Mouse (Mus musculus) right cerebral cortex, postnatal 10 days (tissue): ENCODE results near the gene Prrt1.

Experiments used
- DNase-seq, 2 experiments: peaks; one replicate each; pipeline ENCODE4 v3.0.0; 2021; ENCODE audit warnings: low spot score in 2 of 2

Gene Prrt1

GRCm38 (mm10) chr17:34649106-34649864 is 20.0 kb downstream of the Prrt1 start:
- no peak for DNase-seq

- DNase-seq = no peak
Observed at GRCm38 (mm10) chr17:34650781-34651180, 21.4 kb downstream of the Prrt1 start.

- no peak for DNase-seq
Observed at GRCm38 (mm10) chr17:34651507-34652221, 22.3 kb downstream of the Prrt1 start.

- no peak for DNase-seq
Observed at GRCm38 (mm10) chr17:34652546-34652945, 23.2 kb downstream of the Prrt1 start.

- DNase-seq = no peak
Observed at GRCm38 (mm10) chr17:34652985-34653384, 23.7 kb downstream of the Prrt1 start.

- DNase-seq = peak in 1 of 2 experiments; percentile 76
Observed at GRCm38 (mm10) chr17:34653746-34654285, 24.5 kb downstream of the Prrt1 start.

GRCm38 (mm10) chr17:34654392-34654791 is 25.1 kb downstream of the Prrt1 start:
- DNase-seq = no peak

- no peak for DNase-seq
Observed at GRCm38 (mm10) chr17:34655160-34655559, 25.8 kb downstream of the Prrt1 start.

- DNase-seq = peak; percentile 76 to 81
Observed at GRCm38 (mm10) chr17:34655581-34655991, 26.3 kb downstream of the Prrt1 start.

- DNase-seq = no peak
Observed at GRCm38 (mm10) chr17:34656666-34657065, 27.3 kb downstream of the Prrt1 start.

GRCm38 (mm10) chr17:34657271-34657670 is 27.9 kb downstream of the Prrt1 start:
- no peak for DNase-seq

- DNase-seq = no peak
Observed at GRCm38 (mm10) chr17:34658145-34658544, 28.8 kb downstream of the Prrt1 start.

GRCm38 (mm10) chr17:34658591-34658990 is 29.3 kb downstream of the Prrt1 start:
- no peak for DNase-seq

GRCm38 (mm10) chr17:34659181-34659896 is 30.0 kb downstream of the Prrt1 start:
- no peak for DNase-seq

- no peak for DNase-seq
Observed at GRCm38 (mm10) chr17:34659897-34660214, 30.5 kb downstream of the Prrt1 start.

- no peak for DNase-seq
Observed at GRCm38 (mm10) chr17:34660259-34660820, 31.0 kb downstream of the Prrt1 start.

GRCm38 (mm10) chr17:34661121-34661591 is 31.8 kb downstream of the Prrt1 start:
- no peak for DNase-seq

- DNase-seq = no peak
Observed at GRCm38 (mm10) chr17:34662468-34662867, 33.1 kb downstream of the Prrt1 start.

- no peak for DNase-seq
Observed at GRCm38 (mm10) chr17:34662978-34663377, 33.6 kb downstream of the Prrt1 start.

- no peak for DNase-seq
Observed at GRCm38 (mm10) chr17:34663558-34663957, 34.2 kb downstream of the Prrt1 start.

GRCm38 (mm10) chr17:34664472-34664871 is 35.1 kb downstream of the Prrt1 start:
- DNase-seq = no peak

- DNase-seq = no peak
Observed at GRCm38 (mm10) chr17:34670235-34670634, 40.9 kb downstream of the Prrt1 start, which contains the start of gene Tnxb. Gene Tnxb, plus strand, starts transcription at chr17:34670535.
